Mouse (Mus musculus): ENCODE measurements around the gene Dolk.

DNA sequence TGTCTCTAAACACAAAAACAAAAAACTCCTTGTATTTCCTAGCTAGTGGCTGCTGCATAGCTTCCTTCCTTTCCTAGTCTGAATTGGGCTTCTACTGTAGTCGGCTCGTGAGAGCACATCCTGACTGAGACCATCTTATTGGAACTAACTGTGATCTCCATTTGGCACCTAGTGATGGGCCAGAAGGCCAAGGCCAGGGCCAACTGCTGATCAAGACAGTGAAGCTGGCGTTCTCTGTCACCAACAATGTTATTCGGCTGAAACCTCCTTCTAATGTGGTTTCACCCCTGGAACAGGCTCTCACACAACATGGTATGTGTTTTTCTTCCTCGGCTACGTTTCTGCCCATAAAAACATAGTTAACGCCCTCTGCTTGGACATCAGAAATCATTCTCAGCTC lies 41.1 kb upstream of the Dolk start:
- TF ChIP-seq POLR2A (IDR thresholded peaks at IDR 0.05; ENCODE audit: borderline replicate concordance, insufficient read depth, low read length): no peak
- no peak for TF ChIP-seq CTCF (IDR thresholded peaks at IDR 0.05; ENCODE audit: borderline replicate concordance, insufficient read depth, low read depth, low read length)
